In genomic region chr17:9023198-9023942, GRCm38 (mm10) we compare ENCODE assay signal across 11 mouse cellular contexts. TPM values are rescaled to one million over a fixed set of nuclear protein-coding genes. Genes with fewer than 3 reads are reported as not detected.
DNase-seq lines count a peak whose midpoint lies in the region; ATAC-seq and TF ChIP-seq lines count a peak whose summit lies in the region.
"Had no signal": no experiment of that assay in that cellular context is flagged by ENCODE, and none has a peak within 500 bp of the region (broad histone marks: within the 10 kb centered on the region; RNA-seq: fewer than 3 reads in every experiment).

No protein-coding gene starts in this region.

- no peak for DNase-seq in gastrocnemius, adult 2 months
- no peak for DNase-seq in gastrocnemius, adult 18-20 months (ENCODE audit: low spot score)
- peak; percentile 59 for DNase-seq in cerebellum, adult 8-10 months
- peak; percentile 70 for DNase-seq in hindbrain, embryonic 14.5 days (ENCODE audit: low spot score)
- no peak for DNase-seq in natural killer cell, adult 2 months (ENCODE audit: low spot score in 2 of 2)
- DNase-seq in kidney, postnatal 10 days, result no peak

- H3K36me3 ChIP-seq in hindbrain, embryonic 14.5 days (replicated peaks; ENCODE audit: control insufficient read depth, insufficient read depth), result no peaks in the 10 kb centered on the region
- no peaks in the 10 kb centered on the region for H3K36me3 ChIP-seq in midbrain, embryonic 15.5 days (replicated peaks)
- H3K36me3 ChIP-seq: heart, embryonic 13.5 days had no signal

- TF ChIP-seq CTCF in gastrocnemius, adult 2 months (IDR thresholded peaks at IDR 0.05), result peak; percentile 28

- H3K27ac ChIP-seq in gastrocnemius, adult 2 months, result no peak overlapping the region
- H3K27ac ChIP-seq in hindbrain, embryonic 14.5 days, result 0 out of 2 replicates have a peak overlapping the region, but pooled peaks have one; percentile 49
- peak overlapping the region; percentile 67 for H3K27ac ChIP-seq in midbrain, embryonic 15.5 days
- H3K27ac ChIP-seq: heart, embryonic 13.5 days; liver, embryonic 14.5 days had no signal

- H3K4me3 ChIP-seq in gastrocnemius, adult 2 months, result no peak overlapping the region
- no peak overlapping the region for H3K4me3 ChIP-seq in hindbrain, embryonic 14.5 days (replicated peaks; ENCODE audit: low read length)
- H3K4me3 ChIP-seq in midbrain, embryonic 15.5 days, result no peak overlapping the region
- H3K4me3 ChIP-seq: heart, embryonic 13.5 days had no signal

- H3K9ac ChIP-seq in hindbrain, embryonic 14.5 days, result no peak overlapping the region
- no peak overlapping the region; the same call in 1 of the 2 replicates for H3K9ac ChIP-seq in midbrain, embryonic 15.5 days
- H3K9ac ChIP-seq: heart, embryonic 13.5 days; liver, embryonic 14.5 days had no signal

- ATAC-seq in hindbrain, embryonic 14.5 days (ENCODE audit: low FRiP score), result peak; percentile 74
- ATAC-seq in midbrain, embryonic 15.5 days (replicated peaks), result peak; percentile 77
- ATAC-seq in granulocyte monocyte progenitor cell, adult 5-6 weeks (replicated peaks; ENCODE audit: poor library complexity, severe bottlenecking), result no peak

- intact Hi-C loops in gastrocnemius, adult 2 months (cut with DNase I), result loop anchor here (10.0 kb wide), 1 partner anchor 731 kb away; no protein-coding TSS in a partner anchor

- H3K4me2 ChIP-seq in hindbrain, embryonic 14.5 days (replicated peaks), result 0 out of 2 replicates have a peak overlapping the region, but pooled peaks have one; percentile 20
- H3K4me2 ChIP-seq in midbrain, embryonic 15.5 days, result peak overlapping the region; percentile 40
- H3K4me2 ChIP-seq: heart, embryonic 13.5 days had no signal

- H3K9me3 ChIP-seq in hindbrain, embryonic 14.5 days (ENCODE audit: control insufficient read depth, low read length), result no peaks in the 10 kb centered on the region
- H3K9me3 ChIP-seq in midbrain, embryonic 15.5 days, result no peaks in the 10 kb centered on the region
- H3K9me3 ChIP-seq: heart, embryonic 13.5 days had no signal

- H3K4me1 ChIP-seq in hindbrain, embryonic 14.5 days (replicated peaks; ENCODE audit: control insufficient read depth, insufficient read depth, low read length), result peaks cover 7% of the 10 kb centered on the region; the same call in 1 of the 2 replicates
- peaks cover 14% of the 10 kb centered on the region for H3K4me1 ChIP-seq in midbrain, embryonic 15.5 days
- H3K4me1 ChIP-seq: heart, embryonic 13.5 days had no signal

- no peaks in the 10 kb centered on the region for H3K27me3 ChIP-seq in hindbrain, embryonic 14.5 days (ENCODE audit: control insufficient read depth, insufficient read depth, low read length)
- H3K27me3 ChIP-seq in midbrain, embryonic 15.5 days (replicated peaks), result no peaks in the 10 kb centered on the region

- 22% methylated on average over 14 of the region's 14 CpGs for WGBS in hindbrain, embryonic 14.5 days
- WGBS in midbrain, embryonic 15.5 days, result 18% methylated on average over 14 of the region's 14 CpGs

RNA-seq across cellular contexts. Expression of gene 1700010I14Rik, which starts 35.2 kb away (rescaled TPM):
- total RNA-seq in gastrocnemius, adult 2 months (2021), result under 1 TPM; 0.25 to 0.26 TPM
- total RNA-seq in gastrocnemius, adult 18-20 months (2021), result under 1 TPM; 0.24 to 0.30 TPM
- 1.5 and 1.9 TPM in 2 replicates for polyA plus RNA-seq in hindbrain, embryonic 14.5 days (2014; fragmentation: Nextera tagmentation; extraction: Ambion mirVana)
- 2.7 and 3.1 TPM in 2 replicates for polyA plus RNA-seq in midbrain, embryonic 15.5 days (2015; fragmentation: Nextera tagmentation; extraction: Ambion mirVana)
- total RNA-seq in granulocyte monocyte progenitor cell, adult 5-6 weeks (2014; fragmentation: Nextera tagmentation), result 5.2 and 5.3 TPM in 2 replicates
- total RNA-seq in granulocyte monocyte progenitor cell, adult 5-6 weeks (2017), result 6.5 and 7.9 TPM in 2 replicates
- polyA plus RNA-seq: C2C12 had no signal

Comparison
In these comparisons a context has a peak if more than half of its experiments do, and no peak if none do; other contexts are left out.
1. DNase-seq: peak in cerebellum, adult 8-10 months (single experiment) and hindbrain, embryonic 14.5 days (single experiment); none in gastrocnemius, adult 2 months (single experiment), gastrocnemius, adult 18-20 months (single experiment), natural killer cell, adult 2 months (0 of 2) and kidney, postnatal 10 days (single experiment).
2. RNA of gene 1700010I14Rik, which starts 35.2 kb away (total RNA-seq): 5.2 to 7.9 TPM in granulocyte monocyte progenitor cell, adult 5-6 weeks; 0.24 to 0.30 TPM in gastrocnemius, adult 18-20 months and 0.25 to 0.26 TPM in gastrocnemius, adult 2 months; every median in the first group is over 4 times any median in the second.